Mouse (Mus musculus) midbrain, postnatal 0 days (tissue): ENCODE results near the gene Cdon. TPM values are rescaled to one million over a fixed set of nuclear protein-coding genes. Genes with fewer than 3 reads are reported as not detected.
A peak's percentile ranks its signal among the peaks of the same experiment; 100 is the strongest.

ENCODE experiments used
- ATAC-seq: fragments of 200-750 bp; cut with Nextera tagmentation; 2 replicates; pipeline ENCODE4 v1.8.0; 2017; ENCODE audit warnings: moderate number of reproducible peaks, mild to moderate bottlenecking, moderate TSS enrichment, moderate library complexity; ENCODE audit not compliant: low FRiP score
- DNase-seq: peaks from one replicate; pipeline ENCODE4 v3.0.0-alpha.2; 2015; ENCODE audit warnings: low spot score
- H3K27ac ChIP-seq: fragments of 300-500 bp; sonication (generic); 2 replicates; pipeline ENCODE4 v1.5.1; 2014; ENCODE audit warnings: low read depth, mild to moderate bottlenecking, low read length, mixed read lengths
- H3K27me3 ChIP-seq: fragments of 300-500 bp; sonication (generic); 2 replicates; pipeline ENCODE4 v1.6.1; 2014; ENCODE audit warnings: low read length, control low read depth, mixed read lengths; ENCODE audit not compliant: insufficient read depth
- H3K36me3 ChIP-seq: fragments of 300-500 bp; sonication (generic); 2 replicates; pipeline ENCODE4 v1.6.1; 2014; ENCODE audit warnings: low read length, control low read depth, mixed read lengths; ENCODE audit not compliant: insufficient read depth
- H3K4me1 ChIP-seq: fragments of 300-500 bp; sonication (generic); 2 replicates; pipeline ENCODE4 v1.6.1; 2014; ENCODE audit warnings: mild to moderate bottlenecking, control low read depth, antibody characterized with exemption, low read length, mixed read lengths; ENCODE audit not compliant: insufficient read depth
- H3K4me2 ChIP-seq: fragments of 300-500 bp; sonication (generic); 2 replicates; pipeline ENCODE4 v1.6.1; 2014; ENCODE audit warnings: low read depth, mild to moderate bottlenecking, low read length, mixed read lengths; ENCODE audit not compliant: poor library complexity, severe bottlenecking
- H3K4me3 ChIP-seq: fragments of 300-500 bp; sonication (generic); 2 replicates; pipeline ENCODE4 v1.5.1; 2014; ENCODE audit warnings: low read depth, mild to moderate bottlenecking, low read length, moderate library complexity
- H3K9ac ChIP-seq: fragments of 300-500 bp; sonication (generic); replicated peaks from 2 replicates; pipeline ENCODE4 v1.6.1; 2014; ENCODE audit warnings: mild to moderate bottlenecking, low read length, moderate library complexity, mixed read lengths; ENCODE audit not compliant: poor library complexity, severe bottlenecking
- H3K9me3 ChIP-seq: fragments of 300-500 bp; sonication (generic); 2 replicates; pipeline ENCODE4 v1.6.1; 2016; ENCODE audit warnings: low read length, control low read depth
- CTCF ChIP-seq: IDR thresholded peaks from 2 replicates; pipeline ENCODE4 v1.5.1; 2016; ENCODE audit warnings: antibody characterized with exemption, mild to moderate bottlenecking
- WGBS: fragments of 180-500 bp; shearing (Covaris S2); extraction: QIAGEN DNeasy Blood & Tissue Kit; methylation state at CpG from one replicate; pipeline ENCODE4 v1.1.7; 2014; 5-methylcytosine and 5-hydroxymethylcytosine counted together
- polyA plus RNA-seq: library from polyadenylated mRNA; unstranded; fragments of >200 nt; fragmentation: Nextera tagmentation; extraction: Ambion mirVana; gene quantifications from 2 replicates; pipeline ENCODE4 v1.2.1, GENCODE M21; 2015
- total RNA-seq: library from RNA; depleted of rRNA; stranded (reverse); fragments of >200 nt; gene quantifications from 2 replicates; pipeline ENCODE4 v1.2.3, GENCODE M21; 2014

The Cdon gene
- total and polyA plus RNA-seq, 2 experiments from 2014 or later: 0.81 to 11.4 TPM

GRCm38 (mm10) chr9:35411975-35412374, 9.0 kb upstream of the Cdon start:
- Histone ChIP-seq H3K9me3 (no peaks in the 10 kb centered on the region), H3K27ac (no peak overlapping the region), H3K27me3 (0 out of 2 replicates have a peak, but pooled peaks cover 6% of the 10 kb centered on the region), H3K9ac (no peak overlapping the region), H3K4me2 (no peak overlapping the region), H3K36me3 (no peaks in the 10 kb centered on the region), H3K4me1 (peaks cover 5% of the 10 kb centered on the region; the same call in 1 of the 2 replicates), H3K4me3 (no peak overlapping the region)
- no peak for TF ChIP-seq CTCF
- WGBS: 30% methylated on average over 7 of the region's 7 CpGs
- DNase-seq: no peak
- ATAC-seq: no peak

- WGBS: under 1% methylated on average over 33 of the region's 35 CpGs
- peak; percentile 83 for ATAC-seq
Observed at GRCm38 (mm10) chr9:35421730-35422235, 855 bp downstream of the Cdon start.

GRCm38 (mm10) chr9:35422405-35422941, 1.5 kb downstream of the Cdon start:
- Histone ChIP-seq H3K27me3 (no peaks in the 10 kb centered on the region; the same call in 1 of the 2 replicates), H3K9me3 (no peaks in the 10 kb centered on the region), H3K4me1 (no peaks in the 10 kb centered on the region), H3K4me3 (peak overlapping the region; percentile 97), H3K27ac (0 out of 2 replicates have a peak overlapping the region, but pooled peaks have one; percentile 91), H3K4me2 (peak overlapping the region; percentile 67), H3K36me3 (no peaks in the 10 kb centered on the region), H3K9ac (peak overlapping the region; percentile 91; the same call in 1 of the 2 replicates)
- WGBS: 3% methylated on average over 4 of the region's 4 CpGs
- TF ChIP-seq CTCF: no peak
- no peak for ATAC-seq
- no peak for DNase-seq

More at GRCm38 (mm10) chr9:35421730-35422235, 855 bp downstream of the Cdon start:
- Histone ChIP-seq H3K9me3 (no peaks in the 10 kb centered on the region), H3K4me1 (no peaks in the 10 kb centered on the region), H3K27ac (peak overlapping the region; percentile 91), H3K4me3 (peak overlapping the region; percentile 97), H3K36me3 (no peaks in the 10 kb centered on the region), H3K4me2 (peak overlapping the region; percentile 67), H3K27me3 (no peaks in the 10 kb centered on the region; the same call in 1 of the 2 replicates), H3K9ac (peak overlapping the region; percentile 91)
- DNase-seq: peak; percentile 47
- peak; percentile 18; the same call in 1 of the 2 replicates for TF ChIP-seq CTCF

GRCm38 (mm10) chr9:35423265-35423664, 2.3 kb downstream of the Cdon start:
- DNase-seq: no peak
- no peak overlapping the region for H3K27ac ChIP-seq
- 16% methylated on average over 4 of the region's 4 CpGs for WGBS

GRCm38 (mm10) chr9:35424671-35425070, 3.7 kb downstream of the Cdon start:
- H3K9ac ChIP-seq: peak overlapping the region; percentile 42
- 7% methylated on average over 8 of the region's 8 CpGs for WGBS
- peak overlapping the region; percentile 54 for H3K4me2 ChIP-seq
- no peaks in the 10 kb centered on the region for H3K9me3 ChIP-seq
- H3K27me3 ChIP-seq: no peaks in the 10 kb centered on the region
- peak overlapping the region; percentile 26; the same call in 1 of the 2 replicates for H3K4me3 ChIP-seq
- H3K27ac ChIP-seq: no peak overlapping the region
- H3K36me3 ChIP-seq: no peaks in the 10 kb centered on the region
- no peaks in the 10 kb centered on the region for H3K4me1 ChIP-seq
- DNase-seq (peak; percentile 69), ATAC-seq (no peak)
- peak; percentile 45 for TF ChIP-seq CTCF

More at GRCm38 (mm10) chr9:35423265-35423664, 2.3 kb downstream of the Cdon start:
- Histone ChIP-seq H3K9me3 (no peaks in the 10 kb centered on the region), H3K4me2 (peak overlapping the region; percentile 67), H3K4me1 (no peaks in the 10 kb centered on the region), H3K36me3 (no peaks in the 10 kb centered on the region), H3K9ac (no peak overlapping the region), H3K4me3 (peak overlapping the region; percentile 97), H3K27me3 (no peaks in the 10 kb centered on the region; the same call in 1 of the 2 replicates)
- no peak for TF ChIP-seq CTCF
- no peak for ATAC-seq

GRCm38 (mm10) chr9:35430476-35430875, 9.5 kb downstream of the Cdon start:
- Histone ChIP-seq H3K27me3 (no peaks in the 10 kb centered on the region), H3K27ac (no peak overlapping the region; the same call in 1 of the 2 replicates), H3K36me3 (no peaks in the 10 kb centered on the region), H3K9ac (no peak overlapping the region), H3K4me3 (no peak overlapping the region), H3K9me3 (no peaks in the 10 kb centered on the region), H3K4me2 (no peak overlapping the region), H3K4me1 (no peaks in the 10 kb centered on the region)
- ATAC-seq (0 out of 2 replicates have a peak, but pooled peaks have one; percentile 27), DNase-seq (no peak)
- whole genome bisulfite sequencing: 68% methylated on average over 8 of the region's 8 CpGs
- TF ChIP-seq CTCF: no peak
